Mouse (Mus musculus) lung, postnatal 0 days (tissue): ENCODE results near the gene Atg14.

Experiments used
- CTCF ChIP-seq: IDR thresholded peaks from 2 replicates; pipeline ENCODE4 v1.5.1; 2016; ENCODE audit warnings: antibody characterized with exemption, mild to moderate bottlenecking
- EP300 ChIP-seq: IDR thresholded peaks from 2 replicates; pipeline ENCODE4 v1.6.1; 2016; ENCODE audit warnings: antibody characterized with exemption, mild to moderate bottlenecking, control low read depth

- TF ChIP-seq CTCF (no peak), EP300 (no peak)
Measured at GRCm38 (mm10) chr14:47584346-47584745, 13.9 kb upstream of the Atg14 start.
